Mouse (Mus musculus): ENCODE data around the gene Gm4305.
"Not testable (repeated sequence)": the region's sequence is repeated elsewhere in the genome, so short reads cannot be mapped to it uniquely, and the experiment has no call there.

The Gm4305 gene

GRCm38 (mm10) chr10:100350793-100351192 lies at the start of gene Gm4305:
Gene Gm4305, plus strand, starts transcription at chr10:100351093.
- DNase-seq (ENCODE audit: low read depth, low spot score) = not testable (repeated sequence)

- not testable (repeated sequence) for DNase-seq (ENCODE audit: low read depth, low spot score)
Measured at GRCm38 (mm10) chr10:100335376-100335775, 15.5 kb upstream of the Gm4305 start, which contains the start of gene Gm4301. Gene Gm4301, plus strand, starts transcription at chr10:100335676.

- not testable (repeated sequence) for DNase-seq (ENCODE audit: low read depth, low spot score)
Measured at GRCm38 (mm10) chr10:100340536-100340935, 10.4 kb upstream of the Gm4305 start, which contains the start of gene Gm4302. Gene Gm4302, plus strand, starts transcription at chr10:100340836.

GRCm38 (mm10) chr10:100345672-100346071 lies 5.2 kb upstream of the Gm4305 start, which contains the start of gene Gm4303:
Gene Gm4303, plus strand, starts transcription at chr10:100345972.
- not testable (repeated sequence) for DNase-seq (ENCODE audit: low read depth, low spot score)

- not testable (repeated sequence) for DNase-seq (ENCODE audit: low read depth, low spot score)
Measured at GRCm38 (mm10) chr10:100356841-100357240, 5.9 kb downstream of the Gm4305 start.

- DNase-seq (ENCODE audit: low read depth, low spot score) = not testable (repeated sequence)
Measured at GRCm38 (mm10) chr10:100361038-100361437, 10.1 kb downstream of the Gm4305 start, which contains the start of gene Gm4307. Gene Gm4307, plus strand, starts transcription at chr10:100361338.

- not testable (repeated sequence) for DNase-seq (ENCODE audit: low read depth, low spot score)
Measured at GRCm38 (mm10) chr10:100382460-100382859, 31.6 kb downstream of the Gm4305 start, which contains the start of gene Gm4312. Gene Gm4312, minus strand, starts transcription at chr10:100382560.

Measured in skeletal muscle tissue, adult 2 months (tissue).